Mouse (Mus musculus) urinary bladder, postnatal 4 days (tissue): ENCODE measurements around the gene 6820408C15Rik.

Experiments
- DNase-seq, 2 experiments: peaks; one replicate each; pipeline ENCODE4 v3.0.0; 2021 to 2022; ENCODE audit warnings: low spot score in 2 of 2

Gene 6820408C15Rik

DNA sequence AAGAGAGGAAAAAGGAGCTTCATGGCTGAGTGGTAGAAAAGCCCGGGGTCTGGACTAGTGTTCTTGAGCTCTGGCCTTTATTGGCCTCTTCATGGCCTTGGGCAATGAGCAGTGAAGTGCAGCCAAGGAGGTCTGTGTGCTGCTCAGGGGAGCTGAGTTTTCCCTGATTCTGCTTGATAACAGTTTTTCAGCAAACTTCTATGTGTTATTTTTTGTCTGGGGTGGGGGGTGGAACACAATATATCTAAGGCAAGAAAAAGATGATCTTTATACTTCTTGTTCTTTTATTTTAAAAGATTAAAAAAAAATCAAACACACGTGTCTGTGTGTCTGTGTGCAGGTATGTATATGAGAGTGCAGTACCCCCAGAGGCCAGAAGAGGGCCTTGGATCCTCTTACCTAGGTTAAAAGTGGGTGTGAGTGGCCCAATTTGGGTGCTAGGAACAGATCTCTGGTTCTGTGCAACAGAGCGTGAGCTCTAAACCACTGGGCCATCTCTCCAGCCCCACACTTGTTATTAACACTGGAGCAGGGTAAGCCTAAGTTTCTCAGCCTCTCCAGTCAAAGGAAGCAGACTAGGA, 49.3 kb downstream of the 6820408C15Rik start, which contains the start of gene Defb23:
Defb23 (minus strand) TSS at position 51 of the 581 bp plus-strand sequence.
- DNase-seq: no peak

DNA sequence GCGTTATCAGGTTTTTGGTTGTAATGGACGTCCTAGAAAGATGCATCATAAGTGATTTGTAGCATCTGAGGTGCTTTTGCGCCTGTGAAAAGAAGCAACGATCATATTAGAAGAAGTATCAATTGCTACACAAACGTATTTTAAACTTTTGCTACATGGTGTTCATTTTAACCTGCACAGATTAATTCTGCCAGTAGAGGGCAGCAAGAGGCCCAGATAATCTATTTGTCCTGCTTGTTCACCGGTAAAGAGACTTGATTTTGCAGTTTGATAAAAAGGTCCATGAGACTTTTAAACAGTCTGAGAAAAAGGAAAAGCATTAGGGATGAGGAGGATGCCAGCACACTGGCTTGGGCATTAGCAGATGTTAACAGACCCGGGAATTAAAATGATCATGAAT, 55.6 kb downstream of the 6820408C15Rik start:
- no peak for DNase-seq

DNA sequence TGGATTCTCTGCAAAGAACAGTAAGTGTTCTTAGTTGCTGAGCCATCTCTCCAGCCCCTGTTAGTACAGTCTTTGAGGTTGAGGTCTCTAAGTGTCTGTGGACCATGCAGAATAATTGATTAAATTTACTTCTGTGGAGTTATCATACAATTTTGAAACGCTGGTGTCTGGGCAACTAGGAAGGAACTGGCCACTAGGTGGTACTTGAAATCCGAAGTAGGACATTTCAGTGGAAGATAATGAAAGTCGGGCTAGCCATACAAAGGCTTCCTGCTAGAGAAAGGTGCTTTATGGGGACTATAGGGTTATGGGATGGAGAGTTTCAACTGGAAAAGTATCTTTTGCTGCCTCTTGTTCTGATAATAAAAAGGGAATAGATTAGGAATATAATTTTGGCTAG, 57.0 kb downstream of the 6820408C15Rik start:
- no peak for DNase-seq

DNA sequence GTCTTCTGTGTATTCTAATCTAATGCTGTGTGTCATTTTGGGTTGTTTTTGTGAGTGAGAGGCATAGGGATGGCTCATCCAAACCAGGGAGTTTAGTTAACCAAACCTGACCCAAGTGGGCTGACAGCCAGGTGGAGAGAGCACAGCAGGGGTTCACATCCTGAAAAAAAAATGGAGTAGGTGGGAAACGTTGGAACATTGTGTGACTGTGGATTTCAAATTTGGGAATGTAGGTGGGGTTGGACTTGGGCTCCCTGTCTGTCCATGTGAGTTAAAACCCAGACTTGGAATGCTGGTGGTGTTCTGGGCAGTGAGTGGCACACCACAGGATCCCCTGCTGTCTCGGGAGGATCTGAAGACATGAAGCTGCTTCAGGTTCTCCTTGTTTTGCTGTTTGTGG, 61.4 kb downstream of the 6820408C15Rik start, which contains the start of gene Defb20:
Defb20 (plus strand) TSS at position 301 of the 400 bp plus-strand sequence.
- no peak for DNase-seq

DNA sequence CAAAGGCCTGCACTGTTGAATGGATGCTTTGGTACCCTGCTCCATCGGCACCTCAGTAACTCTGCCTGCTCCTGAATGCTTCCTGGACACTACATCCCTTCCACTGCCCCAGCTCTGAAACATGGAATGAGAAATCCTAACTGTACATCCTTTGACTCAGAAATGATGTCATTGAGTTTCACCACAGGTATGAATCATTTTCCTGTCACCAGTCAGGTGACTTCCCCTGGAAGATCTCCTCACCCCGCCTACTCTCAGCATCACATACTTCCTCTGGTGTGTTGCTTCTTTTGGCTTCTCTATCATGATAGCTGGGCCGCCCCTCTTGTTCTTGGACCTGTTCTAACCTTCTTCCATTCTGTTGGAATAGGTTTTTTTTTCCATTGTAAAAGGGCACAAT, 65.5 kb downstream of the 6820408C15Rik start:
- no peak for DNase-seq

DNA sequence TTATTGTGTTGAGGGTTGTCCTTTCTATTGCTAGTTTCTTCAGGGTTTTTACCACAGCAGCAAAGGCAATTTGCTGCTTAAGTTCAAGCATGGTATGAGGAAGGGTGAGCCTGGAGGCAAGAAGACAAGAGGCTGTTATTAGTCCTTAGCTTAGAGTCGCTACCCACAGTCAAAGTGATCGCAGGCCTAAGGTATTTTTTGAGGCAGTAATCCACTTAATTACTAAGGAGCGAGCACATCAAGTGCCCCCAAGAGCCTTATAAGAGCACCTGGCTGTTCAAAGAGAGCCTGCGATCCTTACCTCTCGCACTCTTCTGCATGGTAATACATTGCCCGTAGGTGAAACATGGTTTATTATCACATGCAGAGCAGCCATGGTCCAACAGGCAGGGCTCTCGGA, 66.3 kb downstream of the 6820408C15Rik start:
- no peak for DNase-seq

DNA sequence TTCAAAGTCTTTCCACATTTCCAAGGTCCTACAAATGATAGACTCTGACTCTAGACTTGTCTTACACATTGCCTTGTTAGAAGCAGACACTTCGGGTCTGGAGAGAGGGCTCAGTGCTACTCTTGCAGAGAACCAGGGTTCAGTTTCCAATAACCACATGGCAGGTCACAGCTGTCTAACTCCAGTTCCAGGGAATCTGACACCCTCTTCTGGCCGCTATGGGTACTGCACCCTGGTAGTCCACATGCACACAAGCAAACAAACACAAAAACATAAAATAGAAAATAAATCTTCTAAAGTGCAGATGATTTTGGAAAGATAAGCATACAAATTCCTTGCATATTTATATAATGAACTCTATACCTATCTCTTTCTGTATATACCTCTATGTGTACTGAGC, 71.6 kb downstream of the 6820408C15Rik start:
- DNase-seq: no peak

DNA sequence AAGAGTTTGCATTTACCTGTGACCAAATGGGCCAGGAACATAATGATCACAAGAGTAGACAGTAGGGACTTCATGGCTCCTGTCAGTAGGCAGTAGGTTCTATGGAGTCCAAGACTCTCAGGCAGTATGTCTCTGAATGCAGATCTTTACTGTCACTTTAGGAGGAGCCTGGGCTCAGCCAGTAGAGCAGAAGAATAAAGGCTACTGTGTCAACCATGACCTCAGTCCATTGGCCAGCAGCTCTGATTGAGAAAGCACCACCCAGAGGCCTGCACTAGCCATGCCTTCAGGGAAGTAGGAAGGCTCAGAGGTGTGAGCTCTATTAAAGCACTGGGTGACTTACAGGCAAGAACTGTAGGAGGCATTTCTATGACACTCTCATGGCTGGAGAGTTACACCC, 74.7 kb downstream of the 6820408C15Rik start, which contains the start of gene Defb22:
Defb22 (minus strand) TSS at position 101 of the 400 bp plus-strand sequence.
- DNase-seq: no peak

DNA sequence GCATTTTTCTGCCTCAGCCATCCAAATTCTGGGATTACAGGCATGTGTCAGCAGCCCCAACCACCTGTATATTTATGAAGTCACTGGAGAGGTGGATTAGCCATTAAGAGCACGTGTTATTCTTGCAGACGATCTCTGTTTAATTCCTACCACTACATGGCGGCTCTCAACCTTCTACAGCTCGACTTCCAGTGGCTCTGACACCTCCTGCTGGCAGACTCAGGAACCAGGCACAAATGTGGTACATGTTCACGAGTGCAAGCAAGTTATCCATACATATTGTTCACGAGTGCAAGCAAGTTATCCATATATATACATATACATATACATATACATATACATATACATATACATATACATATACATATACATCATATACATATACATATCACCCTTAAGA, 77.8 kb downstream of the 6820408C15Rik start:
- no peak for DNase-seq
